Mouse (Mus musculus) B cell, adult 2 months (primary cell): ENCODE measurements around the gene Zfp462.
"Not testable (repeated sequence)": the region's sequence is repeated elsewhere in the genome, so short reads cannot be mapped to it uniquely, and the experiment has no call there.

Source experiments
- DNase-seq, 2 experiments: peaks; one replicate each; pipeline ENCODE4 v3.0.0; 2022

Zfp462 gene

GRCm38 (mm10) chr4:54953657-54954395 lies 9.0 kb downstream of the Zfp462 start:
- no peak for DNase-seq

- DNase-seq = no peak
Observed at GRCm38 (mm10) chr4:54954455-54954854, 9.6 kb downstream of the Zfp462 start.

GRCm38 (mm10) chr4:54960776-54961175 lies 15.9 kb downstream of the Zfp462 start:
- DNase-seq = no peak

- no peak for DNase-seq
Observed at GRCm38 (mm10) chr4:54962141-54962540, 17.3 kb downstream of the Zfp462 start.

GRCm38 (mm10) chr4:54963551-54963950 lies 18.7 kb downstream of the Zfp462 start:
- DNase-seq = no peak

GRCm38 (mm10) chr4:54965169-54965695 lies 20.4 kb downstream of the Zfp462 start:
- DNase-seq = no peak

GRCm38 (mm10) chr4:54966161-54966806 lies 21.4 kb downstream of the Zfp462 start:
- DNase-seq = no peak

GRCm38 (mm10) chr4:54967166-54967565 lies 22.3 kb downstream of the Zfp462 start:
- no peak for DNase-seq

GRCm38 (mm10) chr4:54967721-54968120 lies 22.9 kb downstream of the Zfp462 start:
- no peak for DNase-seq

GRCm38 (mm10) chr4:54969671-54970295 lies 24.9 kb downstream of the Zfp462 start:
- no peak for DNase-seq

- DNase-seq = no peak
Observed at GRCm38 (mm10) chr4:54971386-54971785, 26.5 kb downstream of the Zfp462 start.

- no peak for DNase-seq
Observed at GRCm38 (mm10) chr4:54972096-54972495, 27.2 kb downstream of the Zfp462 start.

- DNase-seq = no peak
Observed at GRCm38 (mm10) chr4:54972827-54973560, 28.1 kb downstream of the Zfp462 start.

GRCm38 (mm10) chr4:54979771-54980472 lies 35.1 kb downstream of the Zfp462 start:
- DNase-seq = no peak

- no peak for DNase-seq
Observed at GRCm38 (mm10) chr4:54984502-54984901, 39.7 kb downstream of the Zfp462 start.

- no peak for DNase-seq
Observed at GRCm38 (mm10) chr4:54986671-54987070, 41.8 kb downstream of the Zfp462 start.

GRCm38 (mm10) chr4:54987256-54987655 lies 42.4 kb downstream of the Zfp462 start:
- DNase-seq = no peak

- no peak for DNase-seq
Observed at GRCm38 (mm10) chr4:54987926-54988325, 43.1 kb downstream of the Zfp462 start.

- DNase-seq = no peak
Observed at GRCm38 (mm10) chr4:54991973-54992372, 47.1 kb downstream of the Zfp462 start.

- DNase-seq = not testable (repeated sequence)
Observed at GRCm38 (mm10) chr4:54993001-54993400, 48.2 kb downstream of the Zfp462 start.

- no peak for DNase-seq
Observed at GRCm38 (mm10) chr4:54995258-54995657, 50.4 kb downstream of the Zfp462 start.

GRCm38 (mm10) chr4:54996064-54996463 lies 51.2 kb downstream of the Zfp462 start:
- no peak for DNase-seq
